10 mouse cellular contexts compared by ENCODE assay signal in the genomic region with DNA sequence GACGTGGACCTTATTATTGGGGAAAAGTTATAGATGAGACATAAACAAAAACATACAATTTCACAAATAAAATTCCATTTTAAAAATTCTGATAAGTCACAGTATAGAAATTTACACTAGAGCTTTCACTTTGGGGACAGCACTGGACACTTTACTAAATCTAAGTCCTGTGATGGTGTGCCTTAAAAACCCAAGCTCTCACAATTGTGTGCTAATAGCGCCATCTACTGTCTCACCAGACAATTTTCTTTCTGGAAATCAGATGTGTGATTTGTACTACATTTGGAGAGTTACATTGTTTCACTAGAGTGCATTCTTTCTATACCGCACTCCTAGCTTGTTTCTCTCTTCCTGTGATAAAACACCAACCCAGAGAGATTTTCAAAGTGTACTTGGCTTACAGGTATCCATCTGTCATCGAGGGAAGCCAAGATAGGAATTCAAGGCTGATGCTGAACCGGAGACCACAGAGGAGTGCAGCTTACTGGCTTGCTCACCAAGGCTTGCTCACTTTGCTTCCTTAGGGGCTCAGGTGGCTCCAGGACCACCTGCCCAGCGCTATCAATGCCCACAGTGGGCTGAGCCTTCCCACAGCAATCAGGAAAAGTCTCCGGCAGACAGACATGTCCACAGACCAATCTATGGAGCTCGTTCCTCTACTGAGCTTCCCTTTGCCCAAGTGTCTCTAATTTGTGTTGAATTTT. TPM values are rescaled to one million over a fixed set of nuclear protein-coding genes. Genes with fewer than 3 reads are reported as not detected.
DNase-seq lines count a peak whose midpoint lies in the region; ATAC-seq lines count a peak whose summit lies in the region.
"Had no signal": no experiment of that assay in that cellular context is flagged by ENCODE, and none has a peak within 500 bp of the region (broad histone marks: within the 10 kb centered on the region; RNA-seq: fewer than 3 reads in every experiment).

No protein-coding gene starts in this region.

- no peaks in the 10 kb centered on the region for H3K9me3 ChIP-seq in hindbrain, embryonic 13.5 days
- H3K9me3 ChIP-seq in hindbrain, embryonic 10.5 days = no peaks in the 10 kb centered on the region
- no peaks in the 10 kb centered on the region for H3K9me3 ChIP-seq in hindbrain, embryonic 14.5 days (ENCODE audit: control insufficient read depth, low read length)
- no peaks in the 10 kb centered on the region for H3K9me3 ChIP-seq in midbrain, embryonic 15.5 days
- H3K9me3 ChIP-seq: embryonic facial prominence, embryonic 15.5 days; liver, embryonic 13.5 days had no signal

- H3K27me3 ChIP-seq in hindbrain, embryonic 13.5 days = no peaks in the 10 kb centered on the region
- H3K27me3 ChIP-seq in hindbrain, embryonic 10.5 days (ENCODE audit: insufficient read depth, poor library complexity, severe bottlenecking) = no peaks in the 10 kb centered on the region
- H3K27me3 ChIP-seq in hindbrain, embryonic 14.5 days (ENCODE audit: control insufficient read depth, insufficient read depth, low read length) = no peaks in the 10 kb centered on the region
- H3K27me3 ChIP-seq in midbrain, embryonic 15.5 days (replicated peaks) = no peaks in the 10 kb centered on the region
- H3K27me3 ChIP-seq: embryonic facial prominence, embryonic 15.5 days; liver, embryonic 13.5 days had no signal

- no peak overlapping the region for H3K4me3 ChIP-seq in hindbrain, embryonic 13.5 days
- H3K4me3 ChIP-seq in hindbrain, embryonic 10.5 days = no peak overlapping the region
- H3K4me3 ChIP-seq in hindbrain, embryonic 14.5 days (replicated peaks; ENCODE audit: low read length) = no peak overlapping the region
- H3K4me3 ChIP-seq in midbrain, embryonic 15.5 days = no peak overlapping the region
- H3K4me3 ChIP-seq: embryonic facial prominence, embryonic 15.5 days; liver, embryonic 13.5 days had no signal

- no peaks in the 10 kb centered on the region for H3K4me1 ChIP-seq in hindbrain, embryonic 13.5 days (replicated peaks)
- no peaks in the 10 kb centered on the region for H3K4me1 ChIP-seq in hindbrain, embryonic 10.5 days (replicated peaks)
- H3K4me1 ChIP-seq in hindbrain, embryonic 14.5 days (replicated peaks; ENCODE audit: control insufficient read depth, insufficient read depth, low read length) = no peaks in the 10 kb centered on the region
- H3K4me1 ChIP-seq in midbrain, embryonic 15.5 days = no peaks in the 10 kb centered on the region
- H3K4me1 ChIP-seq: embryonic facial prominence, embryonic 15.5 days; liver, embryonic 13.5 days had no signal

- H3K27ac ChIP-seq in hindbrain, embryonic 13.5 days = no peak overlapping the region
- no peak overlapping the region for H3K27ac ChIP-seq in hindbrain, embryonic 10.5 days
- H3K27ac ChIP-seq in hindbrain, embryonic 14.5 days = no peak overlapping the region
- no peak overlapping the region for H3K27ac ChIP-seq in midbrain, embryonic 15.5 days
- H3K27ac ChIP-seq: embryonic facial prominence, embryonic 15.5 days; liver, embryonic 13.5 days had no signal

- 52% methylated on average over 8 of the region's 8 CpGs for WGBS in hindbrain, embryonic 13.5 days
- WGBS in hindbrain, embryonic 10.5 days = 53% methylated on average over 8 of the region's 8 CpGs
- WGBS in hindbrain, embryonic 14.5 days = 51% methylated on average over 8 of the region's 8 CpGs
- WGBS in midbrain, embryonic 15.5 days = 46% methylated on average over 8 of the region's 8 CpGs

- DNase-seq in hindbrain, embryonic 10.5 days (ENCODE audit: low spot score) = no peak
- peak; percentile 38 for DNase-seq in CD4-positive helper T cell, adult 2 months (ENCODE audit: low read depth, low spot score)
- peak; percentile 39 for DNase-seq in MEL-GATA-1-ER (ENCODE audit: extremely low read depth, low read depth)
- peak; percentile 83 for DNase-seq in hindbrain, embryonic 14.5 days (ENCODE audit: low spot score)
- DNase-seq in layer of hippocampus, adult 11-12 months (ENCODE audit: low spot score) = no peak
- DNase-seq in right cerebral cortex, postnatal 14 days = no peak
- DNase-seq: liver, embryonic 13.5 days had no signal

- no peak overlapping the region for H3K9ac ChIP-seq in hindbrain, embryonic 13.5 days
- no peak overlapping the region for H3K9ac ChIP-seq in hindbrain, embryonic 14.5 days
- no peak overlapping the region for H3K9ac ChIP-seq in midbrain, embryonic 15.5 days
- H3K9ac ChIP-seq: embryonic facial prominence, embryonic 15.5 days; liver, embryonic 13.5 days had no signal

- peak; percentile 28; the same call in 1 of the 2 replicates for ATAC-seq in hindbrain, embryonic 13.5 days (ENCODE audit: low FRiP score)
- peak; percentile 62; the same call in 1 of the 2 replicates for ATAC-seq in hindbrain, embryonic 14.5 days (ENCODE audit: low FRiP score)
- peak; percentile 60 for ATAC-seq in midbrain, embryonic 15.5 days (replicated peaks)

- no peaks in the 10 kb centered on the region for H3K36me3 ChIP-seq in hindbrain, embryonic 13.5 days
- no peaks in the 10 kb centered on the region for H3K36me3 ChIP-seq in hindbrain, embryonic 10.5 days
- H3K36me3 ChIP-seq in hindbrain, embryonic 14.5 days (replicated peaks; ENCODE audit: control insufficient read depth, insufficient read depth) = no peaks in the 10 kb centered on the region
- no peaks in the 10 kb centered on the region for H3K36me3 ChIP-seq in midbrain, embryonic 15.5 days (replicated peaks)
- H3K36me3 ChIP-seq: embryonic facial prominence, embryonic 15.5 days; liver, embryonic 13.5 days had no signal

- no peak overlapping the region for H3K4me2 ChIP-seq in hindbrain, embryonic 13.5 days
- H3K4me2 ChIP-seq in hindbrain, embryonic 14.5 days (replicated peaks) = no peak overlapping the region
- no peak overlapping the region for H3K4me2 ChIP-seq in midbrain, embryonic 15.5 days
- H3K4me2 ChIP-seq: embryonic facial prominence, embryonic 15.5 days; liver, embryonic 13.5 days had no signal

RNA-seq across cellular contexts. Expression of a gene that starts 21.0 kb away (rescaled TPM):
- 178 and 180 TPM in 2 replicates for polyA plus RNA-seq in hindbrain, embryonic 13.5 days (2015; fragmentation: Nextera tagmentation; extraction: Ambion mirVana)
- 78.5 and 97.0 TPM in 2 replicates for polyA plus RNA-seq in hindbrain, embryonic 10.5 days (2016; fragmentation: Nextera tagmentation; extraction: Ambion mirVana)
- 202 and 219 TPM in 2 replicates for polyA plus RNA-seq in hindbrain, embryonic 14.5 days (2014; fragmentation: Nextera tagmentation; extraction: Ambion mirVana)
- polyA plus RNA-seq in midbrain, embryonic 15.5 days (2015; fragmentation: Nextera tagmentation; extraction: Ambion mirVana) = 213 and 222 TPM in 2 replicates

RNA-seq across cellular contexts. Expression of a gene that starts 33.3 kb away (rescaled TPM):
- polyA plus RNA-seq in hindbrain, embryonic 13.5 days (2015; fragmentation: Nextera tagmentation; extraction: Ambion mirVana) = 2.6 and 3.3 TPM in 2 replicates
- 1.2 and 1.5 TPM in 2 replicates for polyA plus RNA-seq in hindbrain, embryonic 10.5 days (2016; fragmentation: Nextera tagmentation; extraction: Ambion mirVana)
- 4.6 and 4.9 TPM in 2 replicates for polyA plus RNA-seq in hindbrain, embryonic 14.5 days (2014; fragmentation: Nextera tagmentation; extraction: Ambion mirVana)
- 3.1 and 3.6 TPM in 2 replicates for polyA plus RNA-seq in midbrain, embryonic 15.5 days (2015; fragmentation: Nextera tagmentation; extraction: Ambion mirVana)

Comparison
In these comparisons a context has a peak if more than half of its experiments do, and no peak if none do; other contexts are left out.
1. DNase-seq: peak in CD4-positive helper T cell, adult 2 months (single experiment), MEL-GATA-1-ER (single experiment) and hindbrain, embryonic 14.5 days (single experiment); none in hindbrain, embryonic 10.5 days (single experiment), layer of hippocampus, adult 11-12 months (single experiment) and right cerebral cortex, postnatal 14 days (single experiment).
2. Peak in every context shown above with its lines, with median percentiles within 50 percentile points of each other: ATAC-seq.